Mouse (Mus musculus): Measurements from ENCODE around the gene Tspan5.

Gene Tspan5

GRCm38 (mm10) chr3:138804104-138805048, 62.4 kb downstream of the Tspan5 start:
- no peak for DNase-seq (ENCODE audit: low spot score in 2 of 2)

- no peak for DNase-seq (ENCODE audit: low spot score in 2 of 2)
Measured at GRCm38 (mm10) chr3:138807795-138808194, 65.8 kb downstream of the Tspan5 start.

GRCm38 (mm10) chr3:138809509-138809908, 67.5 kb downstream of the Tspan5 start:
- no peak for DNase-seq (ENCODE audit: low spot score in 2 of 2)

- DNase-seq (ENCODE audit: low spot score in 2 of 2), result no peak
Measured at GRCm38 (mm10) chr3:138812565-138812964, 70.6 kb downstream of the Tspan5 start.

GRCm38 (mm10) chr3:138813139-138813810, 71.3 kb downstream of the Tspan5 start:
- no peak for DNase-seq (ENCODE audit: low spot score in 2 of 2)

GRCm38 (mm10) chr3:138814457-138814856, 72.5 kb downstream of the Tspan5 start:
- DNase-seq (ENCODE audit: low spot score in 2 of 2), result no peak

- no peak for DNase-seq (ENCODE audit: low spot score in 2 of 2)
Measured at GRCm38 (mm10) chr3:138815127-138815837, 73.3 kb downstream of the Tspan5 start.

GRCm38 (mm10) chr3:138816888-138817656, 75.1 kb downstream of the Tspan5 start:
- DNase-seq (ENCODE audit: low spot score in 2 of 2), result no peak

- no peak for DNase-seq (ENCODE audit: low spot score in 2 of 2)
Measured at GRCm38 (mm10) chr3:138819862-138820261, 77.9 kb downstream of the Tspan5 start.

GRCm38 (mm10) chr3:138820296-138820695, 78.3 kb downstream of the Tspan5 start:
- DNase-seq (ENCODE audit: low spot score in 2 of 2), result no peak

GRCm38 (mm10) chr3:138821886-138822445, 80.0 kb downstream of the Tspan5 start:
- DNase-seq (ENCODE audit: low spot score in 2 of 2), result no peak

- DNase-seq (ENCODE audit: low spot score in 2 of 2), result no peak
Measured at GRCm38 (mm10) chr3:138823857-138824256, 81.9 kb downstream of the Tspan5 start.

- no peak for DNase-seq (ENCODE audit: low spot score in 2 of 2)
Measured at GRCm38 (mm10) chr3:138825296-138825695, 83.3 kb downstream of the Tspan5 start.

- DNase-seq (ENCODE audit: low spot score in 2 of 2), result no peak
Measured at GRCm38 (mm10) chr3:138826243-138826800, 84.3 kb downstream of the Tspan5 start.

- DNase-seq (ENCODE audit: low spot score in 2 of 2), result no peak
Measured at GRCm38 (mm10) chr3:138832827-138833517, 91.0 kb downstream of the Tspan5 start.

GRCm38 (mm10) chr3:138834174-138834573, 92.2 kb downstream of the Tspan5 start:
- DNase-seq (ENCODE audit: low spot score in 2 of 2), result no peak

- no peak for DNase-seq (ENCODE audit: low spot score in 2 of 2)
Measured at GRCm38 (mm10) chr3:138836937-138837336, 94.9 kb downstream of the Tspan5 start.

- DNase-seq (ENCODE audit: low spot score in 2 of 2), result no peak
Measured at GRCm38 (mm10) chr3:138837651-138838050, 95.7 kb downstream of the Tspan5 start.

- no peak for DNase-seq (ENCODE audit: low spot score in 2 of 2)
Measured at GRCm38 (mm10) chr3:138839656-138840055, 97.7 kb downstream of the Tspan5 start.

GRCm38 (mm10) chr3:138841288-138841687, 99.3 kb downstream of the Tspan5 start:
- DNase-seq (ENCODE audit: low spot score in 2 of 2), result no peak

Data from thymus, postnatal 10 days (tissue).